Mouse (Mus musculus) heart, adult 2 months (tissue): ENCODE data around the gene Wars2.

Experiments used
- CTCF ChIP-seq: fragments of 200-600 bp; IDR thresholded peaks from 2 replicates; pipeline ENCODE4 v1.8.1; 2022; ENCODE audit warnings: antibody characterized with exemption, mild to moderate bottlenecking, moderate library complexity
- EP300 ChIP-seq: fragments of 200-500 bp; IDR thresholded peaks from 2 replicates; pipeline ENCODE4 v1.6.1; 2011; ENCODE audit warnings: low read depth, low read length, control low read depth; ENCODE audit not compliant: insufficient read depth
- POLR2A ChIP-seq: fragments of 200-500 bp; IDR thresholded peaks from 2 replicates; pipeline ENCODE4 v1.6.1; 2011; ENCODE audit warnings: mild to moderate bottlenecking, low read depth, low read length, control low read depth; ENCODE audit not compliant: insufficient read depth

- TF ChIP-seq CTCF (no peak), EP300 (no peak), POLR2A (no peak)
Observed at GRCm38 (mm10) chr3:99188097-99188496, 47.2 kb downstream of the Wars2 start.
